Mouse (Mus musculus) heart, adult 8-10 months (tissue): ENCODE results near the gene Wdsub1. TPM values are rescaled to one million over a fixed set of nuclear protein-coding genes. Genes with fewer than 3 reads are reported as not detected.

ENCODE experiments used
- DNase-seq: peaks from one replicate; pipeline ENCODE4 v3.0.0; 2022; ENCODE audit warnings: low spot score
- total RNA-seq, 4 experiments: library from RNA; stranded (reverse); gene quantifications; 2 replicates each; pipeline ENCODE4 v1.2.4; 2022

Wdsub1 gene
- total RNA-seq, 4 experiments from 2014 or later: 20.4 to 25.5 (median 23.9) TPM

DNA sequence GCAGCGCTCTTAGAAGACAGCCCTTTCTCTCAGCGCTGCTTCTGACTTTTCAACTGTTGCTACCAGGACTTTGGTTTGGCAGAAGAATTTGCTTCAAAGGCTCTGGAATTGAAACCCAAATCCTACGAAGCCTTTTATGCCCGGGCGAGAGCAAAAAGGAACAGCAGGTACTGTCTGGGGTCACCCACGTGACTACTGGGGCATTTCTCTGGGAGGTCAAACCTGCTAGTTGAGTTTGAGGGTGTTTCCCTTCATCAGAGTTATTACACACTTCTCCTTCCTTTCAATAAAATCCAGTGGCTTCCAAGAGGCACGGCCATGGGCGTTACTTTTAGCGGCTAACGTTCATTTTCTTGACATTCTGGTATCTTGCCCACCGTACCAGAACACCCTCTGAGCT lies 40.4 kb downstream of the Wdsub1 start:
- no peak for DNase-seq

DNA sequence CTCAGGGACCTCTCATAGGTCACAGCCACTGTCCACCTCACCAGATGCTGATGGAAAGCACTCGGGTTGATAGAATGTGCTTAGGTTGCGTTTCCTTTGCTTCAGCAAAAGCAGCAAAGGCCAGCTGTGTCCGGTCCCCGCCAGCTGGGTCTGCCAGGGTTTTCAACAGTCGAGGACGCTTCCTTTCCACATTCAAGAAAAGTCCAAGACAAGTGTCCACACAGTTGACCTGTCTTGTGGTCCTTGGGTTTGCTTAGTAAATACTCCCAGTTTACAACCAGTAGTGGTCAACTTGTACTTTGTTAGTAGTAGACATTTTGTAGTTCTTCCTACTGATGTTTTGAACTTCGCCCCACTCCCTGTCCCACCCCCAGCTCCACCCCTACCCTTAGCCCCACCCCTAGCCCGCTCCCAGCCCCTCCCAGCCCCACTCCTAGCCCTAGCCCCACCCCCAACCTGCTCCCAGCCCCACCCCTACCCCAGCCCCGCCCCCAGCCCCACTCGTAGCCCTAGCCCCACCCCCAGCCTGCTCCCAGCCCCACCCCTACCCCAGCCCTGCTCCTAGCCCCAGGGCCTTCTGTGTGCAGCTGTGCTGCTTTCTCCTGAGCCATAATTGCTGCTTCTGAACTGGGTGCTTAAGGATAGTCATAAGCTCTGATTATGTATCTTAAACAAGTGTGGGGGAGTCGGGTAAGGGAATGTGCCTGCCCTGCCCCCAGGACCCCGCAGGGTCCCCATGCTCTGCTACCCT lies 41.0 kb downstream of the Wdsub1 start:
- DNase-seq: no peak

DNA sequence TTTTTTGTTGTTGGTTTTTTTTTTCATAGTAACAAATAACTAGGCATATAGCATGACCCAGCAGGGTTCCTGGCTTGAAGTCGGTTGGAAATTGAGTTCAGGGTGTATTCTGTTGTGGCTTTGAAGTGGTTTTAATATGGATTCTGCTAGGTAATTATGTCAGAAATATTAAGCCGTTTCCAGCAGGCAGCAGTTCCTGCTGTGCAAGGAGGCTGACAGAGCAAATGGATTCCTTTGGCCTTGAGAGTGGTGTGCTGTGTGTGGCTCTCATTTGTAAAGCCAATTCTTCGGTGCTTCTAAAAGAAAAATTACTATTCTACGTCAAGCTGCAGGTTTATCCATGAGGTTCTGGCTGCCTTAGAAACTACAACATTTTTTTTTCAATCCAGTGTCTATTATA lies 42.2 kb downstream of the Wdsub1 start:
- no peak for DNase-seq

DNA sequence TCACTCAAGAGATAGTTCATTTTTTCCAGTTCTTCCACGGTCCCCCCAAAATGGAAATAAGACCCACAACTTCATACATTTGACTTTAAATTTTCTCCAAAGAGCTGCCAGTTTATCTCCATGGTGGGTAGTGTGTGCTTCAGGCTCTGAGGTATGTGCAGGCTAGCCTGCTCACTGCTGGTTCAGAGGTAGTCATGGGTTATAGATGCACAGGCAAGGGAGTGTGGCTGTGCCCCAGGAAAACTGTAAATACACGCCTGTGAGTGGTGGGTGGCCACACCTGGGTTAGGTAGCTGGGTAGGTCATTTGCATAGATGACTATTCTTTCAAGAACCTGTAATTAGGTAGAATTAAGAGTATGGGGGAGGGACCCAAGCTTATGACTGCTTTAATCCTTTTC lies 42.6 kb downstream of the Wdsub1 start:
- no peak for DNase-seq

DNA sequence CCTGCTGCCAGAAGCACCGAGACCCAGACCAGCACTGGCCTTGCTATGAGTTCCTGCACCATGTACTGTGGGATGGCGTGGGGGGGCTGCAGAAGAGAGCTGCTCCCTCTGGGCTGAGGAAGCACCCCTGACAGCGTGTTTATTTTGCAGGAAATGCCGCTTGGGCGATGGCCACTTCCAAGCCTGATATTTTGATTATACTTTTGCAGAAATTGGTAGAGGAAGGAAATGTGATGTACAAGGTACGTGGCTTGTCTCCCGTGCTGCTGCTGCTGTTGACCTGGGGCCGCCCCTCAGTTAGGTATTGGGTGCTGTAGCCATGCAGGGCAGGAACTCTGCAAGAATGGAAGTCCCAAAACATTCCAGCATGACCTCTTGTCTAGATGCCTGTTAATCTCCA lies 43.6 kb downstream of the Wdsub1 start:
- peak; percentile 68 for DNase-seq

DNA sequence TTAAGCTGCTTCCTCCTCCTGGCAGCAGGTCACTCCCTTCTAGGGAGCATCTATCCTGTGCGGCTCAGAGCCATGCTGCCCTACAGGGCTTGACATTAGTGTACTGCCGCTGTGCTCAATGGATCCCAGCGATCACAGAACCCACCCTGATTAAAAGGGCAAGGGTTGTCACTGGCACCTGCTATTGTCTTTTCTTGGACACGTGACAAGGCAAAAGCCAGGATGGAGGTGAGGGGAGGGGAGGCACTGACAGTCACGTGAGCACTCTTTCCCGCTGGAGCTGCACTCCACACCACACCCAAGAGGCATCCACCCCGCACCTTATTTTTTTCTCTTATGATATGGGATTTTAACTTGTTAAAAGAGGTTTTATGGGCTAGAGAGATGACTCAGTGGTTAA lies 50.6 kb downstream of the Wdsub1 start:
- no peak for DNase-seq

DNA sequence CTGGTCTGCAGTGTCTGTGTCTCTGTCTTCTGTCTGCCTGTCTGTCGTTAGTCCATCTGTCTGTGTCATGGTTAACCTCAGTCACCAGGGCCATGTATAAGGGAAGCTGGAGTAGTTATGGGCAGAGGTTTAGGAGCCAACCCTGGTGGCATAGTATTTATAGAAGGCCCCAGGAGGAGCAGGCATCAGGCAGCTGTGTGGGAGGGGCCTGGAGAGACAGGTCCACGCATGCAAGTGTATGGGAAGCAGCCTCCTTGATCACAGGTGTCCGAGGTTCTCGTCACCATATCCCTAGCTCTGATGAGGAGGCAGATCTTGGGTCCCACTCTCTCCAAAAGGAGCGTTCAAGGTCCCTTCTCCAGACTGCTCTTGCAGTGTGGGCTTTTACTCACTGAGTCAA lies 51.5 kb downstream of the Wdsub1 start:
- DNase-seq: no peak

DNA sequence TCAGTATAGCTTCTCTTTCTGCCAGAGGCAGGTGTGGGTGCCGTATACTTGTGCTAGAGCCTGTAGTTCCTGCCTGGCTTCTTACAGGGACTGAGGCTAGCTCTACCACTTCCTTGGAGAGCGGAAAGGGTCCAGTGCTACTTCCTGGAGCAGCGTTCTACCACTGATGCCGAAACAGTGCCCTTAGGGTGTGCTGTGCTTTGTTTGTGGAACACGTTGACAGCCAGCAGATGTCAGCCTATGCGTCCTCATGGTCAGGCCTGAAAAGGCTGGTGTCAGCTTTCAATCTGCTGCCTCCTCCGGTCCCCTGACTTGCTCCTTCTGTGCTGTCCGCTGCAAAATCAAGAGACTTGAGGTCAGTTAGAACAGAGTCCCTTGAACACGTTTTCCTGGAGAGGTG lies 52.2 kb downstream of the Wdsub1 start:
- no peak for DNase-seq

DNA sequence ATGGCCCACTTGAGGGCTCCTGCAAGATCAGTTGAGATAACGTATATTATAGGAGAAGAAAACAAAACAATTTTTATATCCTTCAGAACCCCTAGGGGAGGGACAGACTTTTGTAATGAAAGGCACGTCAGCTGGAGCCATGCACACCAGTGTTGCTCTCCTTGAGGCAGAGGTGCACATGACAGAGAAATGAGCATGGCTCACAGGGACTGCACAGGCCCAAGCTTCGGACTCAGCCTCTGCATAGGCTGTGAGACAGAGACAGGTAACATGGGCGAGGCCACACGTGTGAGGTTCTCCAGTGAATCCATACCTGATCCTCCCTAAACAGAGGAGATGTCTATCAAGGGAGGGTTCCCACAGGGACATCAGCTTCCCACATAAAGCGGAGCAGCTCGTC lies 52.7 kb downstream of the Wdsub1 start:
- DNase-seq: no peak

DNA sequence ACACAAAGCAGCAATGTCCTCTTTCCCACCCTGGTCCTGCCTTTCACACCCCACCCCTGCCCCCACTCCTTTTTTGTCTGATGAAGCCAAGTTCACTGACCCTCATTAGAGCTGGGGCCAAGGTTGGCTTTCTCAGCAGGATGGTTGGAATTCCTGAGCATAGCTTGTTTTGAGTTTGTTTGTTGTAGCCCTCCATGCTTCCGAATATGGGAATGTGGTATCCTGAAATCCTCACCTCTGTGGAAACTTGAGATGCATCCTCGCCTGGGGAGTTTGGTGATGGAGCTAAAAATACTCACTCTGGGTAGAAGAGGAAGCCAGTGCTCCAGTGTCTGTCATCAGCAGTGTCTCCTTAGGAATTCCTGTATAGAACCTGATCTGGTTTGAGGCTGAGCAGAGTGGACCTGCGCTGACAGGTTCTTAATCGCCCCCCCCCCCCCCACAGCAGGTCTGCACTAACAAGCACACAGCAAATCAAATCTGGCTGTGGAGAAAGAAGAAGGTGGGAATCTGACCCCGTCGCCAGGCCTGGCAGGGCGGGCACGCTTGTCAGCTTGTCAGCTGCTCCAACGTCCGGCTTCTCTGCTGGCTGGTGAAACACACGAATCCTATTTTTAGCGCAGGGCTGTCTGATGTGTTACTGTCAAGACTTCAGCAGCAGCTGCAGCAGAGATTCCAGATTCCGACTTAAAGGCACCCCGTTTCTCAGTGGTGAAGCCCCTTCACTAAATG lies 53.4 kb downstream of the Wdsub1 start:
- peak; percentile 65 for DNase-seq

DNA sequence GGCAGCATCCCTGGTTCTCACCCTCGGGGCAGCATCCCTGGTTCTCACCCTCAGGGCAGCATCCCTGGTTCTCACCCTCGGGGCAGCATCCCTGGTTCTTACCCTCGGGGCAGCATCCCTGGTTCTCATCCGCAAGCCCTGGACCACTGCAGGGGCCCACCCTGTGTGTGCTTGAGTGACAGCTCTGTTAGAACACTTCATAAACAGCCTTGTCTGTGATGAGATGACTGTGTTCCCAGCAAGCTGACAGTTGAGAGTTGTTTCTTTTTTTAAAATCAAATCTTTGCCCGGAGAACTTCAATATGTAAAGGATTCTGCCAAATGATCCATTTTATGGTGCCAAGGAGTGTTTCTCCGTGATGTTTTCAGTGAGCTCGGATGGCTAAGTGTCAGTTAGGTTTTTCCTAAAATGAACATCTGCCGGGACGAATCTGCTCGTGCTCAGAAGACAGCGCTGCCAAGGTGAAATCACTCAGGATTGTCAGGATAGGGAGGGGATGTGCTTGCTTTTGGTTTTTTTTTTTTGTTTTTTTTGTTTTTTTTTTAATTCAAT lies 54.2 kb downstream of the Wdsub1 start:
- no peak for DNase-seq

DNA sequence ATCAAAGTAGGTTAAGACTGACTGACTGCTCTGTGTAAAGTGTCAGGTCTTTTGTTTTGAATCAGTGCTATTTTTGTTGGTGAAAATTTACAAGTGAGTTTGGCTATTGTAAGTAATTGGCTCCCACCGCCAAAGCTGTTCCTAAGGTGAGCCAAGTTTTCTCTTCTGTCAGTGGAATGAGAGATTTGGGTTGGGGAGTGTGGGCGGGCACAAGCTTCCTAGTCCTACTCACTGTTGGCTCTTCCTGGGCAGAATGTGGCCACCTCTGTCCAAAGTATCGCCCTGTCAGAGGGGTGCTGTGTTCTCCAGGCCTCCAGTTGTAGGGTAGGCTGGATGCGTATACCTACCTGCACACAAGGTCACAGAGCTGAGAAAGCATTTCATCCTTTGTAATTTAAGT lies 57.0 kb downstream of the Wdsub1 start:
- no peak for DNase-seq

DNA sequence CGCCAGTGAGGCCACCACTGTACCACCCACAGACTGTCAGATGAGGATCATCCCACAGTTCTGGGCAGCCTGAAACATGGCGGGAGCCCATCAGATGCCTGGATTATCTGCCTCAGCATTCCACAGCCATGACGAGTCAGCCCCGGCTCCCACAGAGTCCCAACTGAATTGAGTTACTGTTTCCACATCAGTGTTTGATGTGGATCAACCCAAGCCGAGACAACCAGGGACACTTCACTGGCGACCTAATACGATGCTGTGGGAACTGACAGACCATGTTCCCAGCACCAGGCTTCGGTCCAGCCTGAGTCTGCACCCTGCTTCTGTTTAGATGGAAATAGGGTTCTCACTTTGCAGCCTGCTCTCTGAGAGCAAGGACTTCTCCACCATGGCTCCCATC lies 58.1 kb downstream of the Wdsub1 start:
- DNase-seq: peak; percentile 57

DNA sequence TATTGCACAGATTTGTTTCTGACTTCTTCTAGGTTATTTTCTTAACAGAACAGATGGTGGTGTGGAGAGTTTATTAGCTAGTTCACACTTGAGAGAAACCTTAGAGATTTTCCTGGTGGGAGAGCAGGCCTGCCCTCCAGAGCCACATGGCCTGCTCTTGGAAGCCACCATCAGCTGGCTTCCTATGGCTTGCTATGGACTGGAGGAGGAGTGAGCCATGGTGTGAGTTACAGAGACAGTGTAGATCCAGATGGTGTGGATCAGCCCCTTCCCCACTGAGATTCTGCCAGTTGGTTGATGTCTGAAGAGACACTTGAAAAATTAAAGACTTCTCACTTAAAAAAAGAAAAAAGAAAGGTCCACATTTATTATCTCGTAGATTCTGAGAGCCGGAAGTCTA lies 61.3 kb downstream of the Wdsub1 start:
- DNase-seq: no peak

DNA sequence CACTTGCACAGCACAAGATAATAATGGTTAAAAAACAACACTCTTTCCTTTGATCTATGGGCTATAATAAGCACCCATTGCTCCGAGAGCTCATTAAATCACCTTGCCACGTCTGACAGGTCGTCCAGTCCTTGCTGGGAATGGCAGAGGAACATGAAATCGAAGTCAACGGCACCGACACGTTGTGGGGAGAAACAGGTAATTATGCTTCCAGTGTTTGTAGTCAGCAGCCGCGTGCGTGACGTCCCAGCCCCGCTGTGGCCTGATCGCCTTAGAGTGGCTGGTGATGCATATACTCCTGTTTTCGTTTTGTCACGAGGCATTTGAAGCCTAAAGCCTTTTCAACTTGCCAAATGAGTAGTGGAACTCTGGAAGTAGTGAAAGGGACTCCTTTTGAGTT lies 62.3 kb downstream of the Wdsub1 start:
- no peak for DNase-seq

DNA sequence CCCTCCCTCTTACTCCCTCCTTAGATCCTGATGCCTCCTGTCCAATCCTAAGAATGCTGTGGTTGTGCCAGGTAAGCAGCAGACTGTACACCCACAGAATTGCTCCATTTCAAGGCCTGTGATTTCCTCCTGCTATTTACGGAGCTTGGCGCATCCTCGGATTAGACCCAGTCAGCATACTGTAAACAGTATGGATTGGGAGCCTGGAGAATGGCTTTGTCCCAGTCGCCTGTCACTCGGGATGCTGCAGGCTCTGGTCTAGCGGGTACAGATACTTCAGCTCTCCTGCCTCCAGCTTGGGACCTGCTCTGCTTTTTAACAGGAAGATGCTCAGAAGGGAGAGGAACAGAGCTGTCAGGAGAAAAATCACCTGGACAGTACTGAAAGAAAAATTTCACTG lies 63.0 kb downstream of the Wdsub1 start:
- no peak for DNase-seq

DNA sequence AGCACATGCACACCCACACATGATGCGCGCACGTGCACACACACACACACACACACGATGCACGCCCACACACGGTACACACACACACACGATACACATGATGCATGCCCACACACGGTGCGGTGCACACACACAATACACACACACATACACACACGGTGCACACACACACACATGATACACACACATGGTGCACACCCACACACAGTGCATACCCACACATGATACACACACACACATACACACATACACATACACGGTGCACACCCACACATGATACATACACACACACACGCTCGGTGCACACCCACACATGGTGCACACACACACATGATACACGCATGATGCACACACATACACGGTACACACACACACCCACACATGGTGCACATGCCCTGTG lies 63.7 kb downstream of the Wdsub1 start:
- no peak for DNase-seq

DNA sequence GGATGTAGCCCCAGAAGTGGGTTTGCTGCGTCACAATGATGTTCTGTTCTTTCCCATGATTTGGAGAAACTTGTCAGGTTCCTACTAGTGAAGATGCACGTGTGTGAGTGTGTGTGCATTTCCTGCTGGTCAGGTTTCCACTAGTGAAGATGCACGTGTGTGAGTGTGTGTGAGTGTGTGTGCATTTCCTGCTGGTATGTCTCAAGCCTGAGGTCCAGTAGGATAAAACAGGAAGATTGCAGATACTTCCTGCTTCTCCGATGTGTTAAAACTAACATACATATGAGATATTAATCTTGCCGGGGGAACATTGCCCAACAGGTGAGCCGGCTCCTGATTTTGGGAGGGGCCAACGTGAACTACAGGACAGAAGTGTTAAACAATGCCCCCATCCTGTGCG lies 67.4 kb downstream of the Wdsub1 start:
- DNase-seq: no peak

DNA sequence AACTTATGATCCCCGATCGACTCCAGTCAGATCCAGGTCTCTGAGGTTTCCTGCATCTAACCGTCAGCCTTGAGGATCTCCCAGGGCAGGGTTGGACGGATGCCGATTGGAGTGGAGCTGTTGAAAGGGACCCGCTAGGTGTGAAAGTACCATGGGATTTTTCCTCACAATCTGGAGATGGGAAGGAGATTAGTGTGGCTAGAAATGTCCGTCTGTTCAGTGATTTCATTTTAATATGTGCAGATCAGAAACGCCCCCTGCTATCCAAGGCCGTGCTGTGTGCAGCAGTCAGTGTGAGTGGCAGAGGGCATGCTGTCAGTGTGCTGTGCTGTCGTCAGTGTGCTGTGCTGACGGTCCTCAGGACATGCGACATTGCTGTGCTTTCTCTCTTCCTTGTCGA lies 68.9 kb downstream of the Wdsub1 start:
- no peak for DNase-seq

DNA sequence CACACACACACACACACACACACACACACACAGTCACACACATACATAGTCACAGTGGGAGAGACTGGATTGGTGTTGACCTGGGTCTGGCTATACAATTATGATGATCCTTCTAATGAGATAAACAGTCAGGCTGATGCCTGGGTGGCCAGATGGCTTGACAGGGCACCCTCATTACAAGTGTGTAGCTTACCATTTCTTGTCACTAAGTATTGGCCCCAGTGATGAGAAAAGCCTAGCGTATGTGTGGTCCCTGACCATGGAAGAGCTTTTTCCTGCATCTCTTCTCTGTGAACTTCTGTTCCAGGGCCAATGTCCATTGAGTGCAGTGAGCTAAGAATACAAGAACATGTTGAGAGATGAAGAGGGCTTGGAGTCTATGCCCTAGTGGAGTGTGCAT lies 69.8 kb downstream of the Wdsub1 start:
- no peak for DNase-seq

DNA sequence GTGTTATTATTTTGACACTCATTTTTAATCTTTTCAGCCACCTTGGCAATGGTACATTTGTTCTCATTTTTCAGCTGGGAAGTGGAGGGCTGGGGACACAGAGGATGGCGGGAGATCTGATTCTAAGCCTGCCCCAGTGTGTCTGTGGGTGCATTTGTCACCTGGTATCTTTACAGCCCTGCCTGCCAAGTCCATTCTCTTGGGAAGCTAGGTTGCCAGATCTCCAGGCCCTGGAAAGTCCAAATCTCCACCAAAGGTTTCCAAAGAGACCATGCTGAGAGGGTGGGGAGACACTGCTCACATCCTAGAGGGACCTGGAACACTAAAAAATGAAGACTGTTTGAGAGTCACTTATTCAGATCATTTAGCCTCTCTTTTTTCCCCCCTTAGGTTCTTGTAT lies 71.1 kb downstream of the Wdsub1 start:
- DNase-seq: no peak

DNA sequence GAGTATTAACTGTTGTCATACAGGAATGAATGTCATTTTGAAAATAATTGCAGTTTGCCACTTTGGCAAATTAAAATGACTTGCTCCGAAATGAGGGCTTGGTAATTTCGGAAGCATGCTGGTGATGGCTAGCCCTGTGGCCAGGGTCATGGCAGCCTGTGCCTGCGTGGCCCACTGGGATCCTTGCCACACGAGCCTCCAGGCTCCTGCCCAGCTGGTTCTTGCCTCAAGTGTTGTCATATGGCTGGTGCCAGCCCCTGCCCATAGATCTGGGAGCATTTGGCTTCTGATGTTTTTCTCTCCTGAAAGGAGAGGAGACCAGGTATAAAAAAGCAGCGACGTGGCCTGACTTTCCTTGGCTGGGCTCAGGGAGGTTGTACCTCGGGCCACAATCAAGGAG lies 72.4 kb downstream of the Wdsub1 start:
- DNase-seq: no peak

DNA sequence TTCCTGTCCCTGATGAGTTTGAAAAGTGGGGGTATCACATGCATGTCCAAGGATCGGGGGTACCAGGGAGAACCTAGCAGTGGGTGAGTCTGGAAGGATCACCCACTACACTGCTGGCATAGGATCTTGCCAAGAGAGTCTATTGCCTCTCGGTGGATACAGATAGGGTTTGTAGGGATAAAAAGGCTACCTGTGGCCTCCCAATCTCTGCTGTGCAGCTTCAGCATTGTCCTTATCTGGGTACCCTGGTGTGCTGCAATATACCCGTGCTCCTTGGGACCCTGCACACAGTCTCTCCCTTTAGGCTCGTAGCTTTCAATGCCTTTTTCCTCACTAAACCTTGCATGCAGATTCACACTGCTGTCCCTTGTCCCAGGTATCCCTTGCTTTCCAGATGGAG lies 73.8 kb downstream of the Wdsub1 start:
- no peak for DNase-seq
